Comparison of ENCODE assay signal across 25 mouse cellular contexts in genomic region chr9:121675556-121675955, GRCm38 (mm10). TPM values are rescaled to one million over a fixed set of nuclear protein-coding genes. Genes with fewer than 3 reads are reported as not detected.
A peak's percentile ranks its signal among the peaks of the same experiment; 100 is the strongest.
DNase-seq lines count a peak whose midpoint lies in the region; ATAC-seq lines count a peak whose summit lies in the region.
"Had no signal": no experiment of that assay in that cellular context is flagged by ENCODE, and none has a peak within 500 bp of the region (broad histone marks: within the 10 kb centered on the region; RNA-seq: fewer than 3 reads in every experiment).

No protein-coding gene starts in this region.

- no peak for ATAC-seq in megakaryocyte, adult 5-6 weeks (ENCODE audit: poor library complexity, severe bottlenecking)
- ATAC-seq: forebrain, postnatal 0 days; intestine, embryonic 15.5 days; midbrain, embryonic 15.5 days had no signal

- intact Hi-C loops in heart, postnatal 36 days (cut with DNase I), result loop anchor here (5.0 kb wide), 1 partner anchor 428 kb away; no protein-coding TSS in a partner anchor

- H3K4me3 ChIP-seq in megakaryocyte, embryonic 14.5 days (replicated peaks), result peak overlapping the region; percentile 33
- H3K4me3 ChIP-seq: hindbrain, embryonic 15.5 days; intestine, embryonic 15.5 days; limb, embryonic 15.5 days; midbrain, embryonic 15.5 days; myocyte had no signal

- peaks cover 88% of the 10 kb centered on the region for H3K27me3 ChIP-seq in megakaryocyte, embryonic 14.5 days (replicated peaks)
- H3K27me3 ChIP-seq: hindbrain, embryonic 15.5 days; intestine, embryonic 15.5 days had no signal

- H3K36me3 ChIP-seq in megakaryocyte, embryonic 14.5 days (replicated peaks; ENCODE audit: low read length), result no peaks in the 10 kb centered on the region
- H3K36me3 ChIP-seq: hindbrain, embryonic 15.5 days; intestine, embryonic 15.5 days; limb, embryonic 15.5 days; midbrain, embryonic 15.5 days had no signal

- DNase-seq in thymus, postnatal 4 days, result peak; percentile 41
- DNase-seq in thymus, adult 18-20 months, result no peak
- peak; percentile 53 for DNase-seq in induced T-regulatory cell, adult 2 months (ENCODE audit: low read depth)
- DNase-seq in heart, postnatal 36 days, result no peak
- DNase-seq in embryo, embryonic 11 days, result no peak
- DNase-seq: adrenal gland, postnatal 25 days; cerebellum, adult 11 months; cerebellum, adult 9-11 months; forebrain, postnatal 0 days; gastrocnemius, postnatal 25 days; heart, postnatal 4 days; left cerebral cortex, postnatal 4 days had no signal

- peaks cover 16% of the 10 kb centered on the region for H3K9me3 ChIP-seq in megakaryocyte, embryonic 14.5 days
- H3K9me3 ChIP-seq: hindbrain, embryonic 15.5 days; intestine, embryonic 15.5 days; limb, embryonic 15.5 days; midbrain, embryonic 15.5 days had no signal

- peaks cover 88% of the 10 kb centered on the region for H3K4me1 ChIP-seq in megakaryocyte, embryonic 14.5 days
- H3K4me1 ChIP-seq: midbrain, embryonic 15.5 days had no signal

RNA-seq across cellular contexts. Expression of gene Sec22c, which starts 29.7 kb away (rescaled TPM):
- polyA plus RNA-seq in megakaryocyte, embryonic 14.5 days (2012; ENCODE audit: insufficient read depth, low replicate concordance), result 1.2 and 2.4 TPM in 2 replicates
- 5.9 and 8.6 TPM in 2 replicates for total RNA-seq in megakaryocyte, adult 5-6 weeks (2015)
- total RNA-seq in megakaryocyte, adult 5-6 weeks (2017), result 4.4 and 5.2 TPM in 2 replicates
- 1 to 10 TPM; 5.5 to 6.1 TPM for total RNA-seq in heart, postnatal 36 days (2021)

RNA-seq across cellular contexts. Expression of gene Vipr1, which starts 33.0 kb away (rescaled TPM):
- polyA plus RNA-seq in megakaryocyte, embryonic 14.5 days (2012; ENCODE audit: insufficient read depth, low replicate concordance), result 0.07 and 2.5 TPM in 2 replicates
- total RNA-seq in megakaryocyte, adult 5-6 weeks (2015), result 0.18 and 1.3 TPM in 2 replicates
- total RNA-seq in megakaryocyte, adult 5-6 weeks (2017), result 0.28 and 0.55 TPM in 2 replicates
- 1 to 10 TPM; 1.1 to 3.9 TPM for total RNA-seq in heart, postnatal 36 days (2021)
- total RNA-seq: megakaryocyte-erythroid progenitor cell, adult 5-6 weeks had no signal

RNA-seq across cellular contexts. Expression of gene Lyzl4, which starts 33.7 kb away (rescaled TPM):
- polyA plus RNA-seq in megakaryocyte, embryonic 14.5 days (2012; ENCODE audit: insufficient read depth, low replicate concordance), result 0.51 TPM in 1 of 2 replicates, not detected in the other
- not detected in 2 replicates for total RNA-seq in megakaryocyte, adult 5-6 weeks (2015)
- total RNA-seq in megakaryocyte, adult 5-6 weeks (2017), result not detected in 2 replicates
- total RNA-seq in heart, postnatal 36 days (2021), result not detected
- total RNA-seq: adrenal gland, postnatal 25 days; forebrain, postnatal 0 days; gastrocnemius, postnatal 25 days; heart, adult 18-20 months; megakaryocyte-erythroid progenitor cell, adult 5-6 weeks had no signal
- polyA plus RNA-seq: embryonic facial prominence, embryonic 11.5 days; forebrain, embryonic 11.5 days; forebrain, postnatal 0 days; heart, embryonic 14.5 days; intestine, embryonic 15.5 days; myocyte; neural tube, embryonic 14.5 days had no signal

RNA-seq across cellular contexts. Expression of gene Ss18l2, which starts 34.6 kb away (rescaled TPM):
- polyA plus RNA-seq in megakaryocyte, embryonic 14.5 days (2012; ENCODE audit: insufficient read depth, low replicate concordance), result 30.1 and 45.4 TPM in 2 replicates
- 36.2 and 39.1 TPM in 2 replicates for total RNA-seq in megakaryocyte, adult 5-6 weeks (2015)
- 29.8 and 35.7 TPM in 2 replicates for total RNA-seq in megakaryocyte, adult 5-6 weeks (2017)
- 100 to 1,000 TPM; 125 to 135 TPM for total RNA-seq in heart, postnatal 36 days (2021)

RNA-seq across cellular contexts. Expression of gene Nktr, which starts 43.4 kb away (rescaled TPM):
- 4.4 and 6.4 TPM in 2 replicates for polyA plus RNA-seq in megakaryocyte, embryonic 14.5 days (2012; ENCODE audit: insufficient read depth, low replicate concordance)
- 72.1 and 87.3 TPM in 2 replicates for total RNA-seq in megakaryocyte, adult 5-6 weeks (2015)
- total RNA-seq in megakaryocyte, adult 5-6 weeks (2017), result 69.6 and 110 TPM in 2 replicates
- total RNA-seq in heart, postnatal 36 days (2021), result 10 to 100 TPM; 33.0 to 33.7 TPM

Comparison
In these comparisons a context has a peak if more than half of its experiments do, and no peak if none do; other contexts are left out.
1. DNase-seq: peak in thymus, postnatal 4 days (single experiment) and induced T-regulatory cell, adult 2 months (single experiment); none in thymus, adult 18-20 months (0 of 2), heart, postnatal 36 days (0 of 2) and embryo, embryonic 11 days (single experiment).